Mouse (Mus musculus): ENCODE data around the gene Pax6. TPM values are rescaled to one million over a fixed set of nuclear protein-coding genes. Genes with fewer than 3 reads are reported as not detected.

The Pax6 gene
- polyA plus RNA-seq, 1 experiment from 2014 or later = 0.38 TPM

DNA sequence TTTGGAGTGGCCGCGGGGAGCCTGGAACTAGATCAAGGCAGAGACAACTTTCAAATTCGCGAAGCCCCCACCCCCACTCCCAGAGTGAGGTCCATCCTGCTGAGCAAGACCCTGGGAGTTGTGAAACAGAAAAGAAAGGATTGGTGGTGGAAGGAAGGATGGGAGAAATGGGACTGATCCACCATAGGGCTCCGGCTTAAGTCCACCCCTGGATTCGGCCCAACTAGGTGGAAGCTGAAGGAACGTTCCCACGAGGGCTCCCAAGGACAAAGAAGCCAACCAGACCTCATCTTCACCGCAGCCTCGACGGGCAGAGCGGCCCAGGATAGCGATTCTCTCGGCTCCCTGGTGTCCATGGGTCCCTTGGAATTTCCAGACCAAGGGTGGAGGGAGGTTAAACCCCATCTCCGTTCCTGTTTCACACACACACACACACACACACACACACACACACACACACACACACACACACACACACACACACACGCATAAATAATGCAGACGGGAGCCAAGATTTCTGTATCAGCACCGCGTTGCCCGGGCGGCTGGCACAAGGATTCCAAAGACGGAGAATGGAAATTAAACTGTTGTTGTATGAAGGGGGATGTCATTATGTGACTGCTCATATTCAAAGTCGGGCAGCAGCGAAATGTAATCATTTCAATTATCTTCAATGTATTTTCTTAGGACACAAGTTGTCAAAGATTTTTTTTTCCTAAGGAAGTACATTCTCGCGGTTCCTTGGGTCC is 7.7 kb upstream of the Pax6 start:
- under 1% methylated on average over 26 of the region's 26 CpGs for WGBS
- peaks cover 89% of the 10 kb centered on the region for H3K27me3 ChIP-seq (ENCODE audit: insufficient read depth, low read length)
- no peak overlapping the region for H3K9ac ChIP-seq (ENCODE audit: low read depth, low read length)
- no peaks in the 10 kb centered on the region for H3K9me3 ChIP-seq (replicated peaks; ENCODE audit: low read length)
- no peak for TF ChIP-seq CTCF (IDR thresholded peaks at IDR 0.05; ENCODE audit: low read depth)
- no peaks in the 10 kb centered on the region for H3K36me3 ChIP-seq (ENCODE audit: insufficient read depth, low read length)
- no peak for DNase-seq (ENCODE audit: low spot score)
- no peak overlapping the region for H3K27ac ChIP-seq
- H3K4me3 ChIP-seq (replicated peaks; ENCODE audit: low read depth, low read length) = no peak overlapping the region
- no peak overlapping the region for H3K4me2 ChIP-seq (ENCODE audit: low read length)
- peaks cover 4% of the 10 kb centered on the region; the same call in 1 of the 2 replicates for H3K4me1 ChIP-seq (replicated peaks; ENCODE audit: insufficient read depth, low read length)
- ATAC-seq (replicated peaks; ENCODE audit: low FRiP score, low read depth) = no peak

DNA sequence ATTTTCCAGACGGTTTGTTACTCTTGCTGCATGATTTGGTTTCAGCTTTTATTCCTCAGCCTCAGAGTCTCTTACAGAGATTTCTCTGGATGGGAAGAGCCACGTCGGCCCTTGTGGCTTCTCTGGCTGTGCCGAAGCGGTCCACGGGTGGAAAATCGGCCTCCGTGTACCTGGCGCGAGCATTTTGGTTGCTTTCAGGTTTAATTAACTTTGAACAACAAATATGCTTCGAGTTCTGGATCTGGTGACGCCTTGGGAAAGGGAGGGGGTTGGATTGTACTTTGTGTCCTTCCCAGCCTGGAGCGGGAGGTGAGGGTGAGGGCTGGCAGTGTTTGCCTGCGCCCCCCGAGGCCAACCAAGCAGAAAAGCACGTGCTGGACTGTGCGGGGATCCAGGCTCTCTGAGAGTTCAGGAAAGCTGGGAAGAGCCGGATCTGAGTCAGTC is 7.1 kb upstream of the Pax6 start:
- ATAC-seq (replicated peaks; ENCODE audit: low FRiP score, low read depth) (no peak), DNase-seq (ENCODE audit: low spot score) (no peak)
- Histone ChIP-seq H3K9ac (ENCODE audit: low read depth, low read length) (no peak overlapping the region), H3K27ac (no peak overlapping the region), H3K27me3 (ENCODE audit: insufficient read depth, low read length) (peaks cover 89% of the 10 kb centered on the region), H3K4me2 (ENCODE audit: low read length) (no peak overlapping the region), H3K36me3 (ENCODE audit: insufficient read depth, low read length) (no peaks in the 10 kb centered on the region), H3K4me3 (replicated peaks; ENCODE audit: low read depth, low read length) (no peak overlapping the region), H3K9me3 (replicated peaks; ENCODE audit: low read length) (no peaks in the 10 kb centered on the region), H3K4me1 (replicated peaks; ENCODE audit: insufficient read depth, low read length) (peaks cover 4% of the 10 kb centered on the region; the same call in 1 of the 2 replicates)
- TF ChIP-seq CTCF (IDR thresholded peaks at IDR 0.05; ENCODE audit: low read depth) = no peak
- under 1% methylated on average over 18 of the region's 18 CpGs for WGBS

GRCm38 (mm10) chr2:105662121-105662520 is 6.6 kb upstream of the Pax6 start:
- Histone ChIP-seq H3K9ac (ENCODE audit: low read depth, low read length) (no peak overlapping the region), H3K27ac (no peak overlapping the region), H3K4me2 (ENCODE audit: low read length) (no peak overlapping the region), H3K36me3 (ENCODE audit: insufficient read depth, low read length) (no peaks in the 10 kb centered on the region), H3K27me3 (ENCODE audit: insufficient read depth, low read length) (peaks cover 89% of the 10 kb centered on the region), H3K9me3 (replicated peaks; ENCODE audit: low read length) (no peaks in the 10 kb centered on the region), H3K4me3 (replicated peaks; ENCODE audit: low read depth, low read length) (no peak overlapping the region), H3K4me1 (replicated peaks; ENCODE audit: insufficient read depth, low read length) (peaks cover 4% of the 10 kb centered on the region; the same call in 1 of the 2 replicates)
- WGBS = 2% methylated on average over 16 of the region's 16 CpGs
- no peak for TF ChIP-seq CTCF (IDR thresholded peaks at IDR 0.05; ENCODE audit: low read depth)
- DNase-seq (ENCODE audit: low spot score) = no peak
- ATAC-seq (replicated peaks; ENCODE audit: low FRiP score, low read depth) = no peak

- Histone ChIP-seq H3K4me1 (replicated peaks; ENCODE audit: insufficient read depth, low read length) (peaks cover 4% of the 10 kb centered on the region; the same call in 1 of the 2 replicates), H3K27ac (no peak overlapping the region), H3K4me3 (replicated peaks; ENCODE audit: low read depth, low read length) (no peak overlapping the region), H3K9me3 (replicated peaks; ENCODE audit: low read length) (no peaks in the 10 kb centered on the region), H3K36me3 (ENCODE audit: insufficient read depth, low read length) (no peaks in the 10 kb centered on the region), H3K4me2 (ENCODE audit: low read length) (no peak overlapping the region), H3K9ac (ENCODE audit: low read depth, low read length) (no peak overlapping the region), H3K27me3 (ENCODE audit: insufficient read depth, low read length) (peaks cover 89% of the 10 kb centered on the region)
- no peak for TF ChIP-seq CTCF (IDR thresholded peaks at IDR 0.05; ENCODE audit: low read depth)
- DNase-seq (ENCODE audit: low spot score) (no peak), ATAC-seq (replicated peaks; ENCODE audit: low FRiP score, low read depth) (no peak)
- 4% methylated on average over 7 of the region's 7 CpGs for WGBS
These were observed 6.1 kb upstream of the Pax6 start for GRCm38 (mm10) chr2:105662606-105663005.

DNA sequence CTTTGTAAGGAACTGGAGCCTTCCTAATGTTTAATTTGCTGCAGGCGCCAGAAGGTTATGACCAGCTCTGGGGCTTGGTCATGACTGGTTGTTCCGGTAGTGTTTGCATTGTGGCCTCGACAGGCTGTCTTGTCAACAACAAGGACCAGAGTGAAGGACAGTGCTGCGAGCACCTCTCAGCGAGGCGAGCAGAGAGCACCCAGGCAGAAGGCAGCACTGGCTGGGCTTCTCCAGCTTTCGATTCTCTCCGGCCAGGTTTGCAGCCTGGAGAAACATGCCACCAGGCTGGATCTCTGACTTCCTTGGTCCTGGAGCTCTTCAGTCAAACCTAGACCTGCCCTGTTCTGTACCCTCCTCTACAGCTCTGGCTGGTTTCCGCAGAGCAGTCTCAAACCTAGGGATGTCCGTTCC is 5.6 kb upstream of the Pax6 start:
- no peak overlapping the region for H3K4me3 ChIP-seq (replicated peaks; ENCODE audit: low read depth, low read length)
- H3K36me3 ChIP-seq (ENCODE audit: insufficient read depth, low read length) = no peaks in the 10 kb centered on the region
- no peak overlapping the region for H3K4me2 ChIP-seq (ENCODE audit: low read length)
- no peaks in the 10 kb centered on the region for H3K9me3 ChIP-seq (replicated peaks; ENCODE audit: low read length)
- peak; percentile 12 for DNase-seq (ENCODE audit: low spot score)
- ATAC-seq (replicated peaks; ENCODE audit: low FRiP score, low read depth) = no peak
- H3K4me1 ChIP-seq (replicated peaks; ENCODE audit: insufficient read depth, low read length) = peaks cover 4% of the 10 kb centered on the region; the same call in 1 of the 2 replicates
- TF ChIP-seq CTCF (IDR thresholded peaks at IDR 0.05; ENCODE audit: low read depth) = no peak
- WGBS = 2% methylated on average over 10 of the region's 10 CpGs
- peaks cover 91% of the 10 kb centered on the region for H3K27me3 ChIP-seq (ENCODE audit: insufficient read depth, low read length)
- H3K9ac ChIP-seq (ENCODE audit: low read depth, low read length) = no peak overlapping the region
- H3K27ac ChIP-seq = no peak overlapping the region

DNA sequence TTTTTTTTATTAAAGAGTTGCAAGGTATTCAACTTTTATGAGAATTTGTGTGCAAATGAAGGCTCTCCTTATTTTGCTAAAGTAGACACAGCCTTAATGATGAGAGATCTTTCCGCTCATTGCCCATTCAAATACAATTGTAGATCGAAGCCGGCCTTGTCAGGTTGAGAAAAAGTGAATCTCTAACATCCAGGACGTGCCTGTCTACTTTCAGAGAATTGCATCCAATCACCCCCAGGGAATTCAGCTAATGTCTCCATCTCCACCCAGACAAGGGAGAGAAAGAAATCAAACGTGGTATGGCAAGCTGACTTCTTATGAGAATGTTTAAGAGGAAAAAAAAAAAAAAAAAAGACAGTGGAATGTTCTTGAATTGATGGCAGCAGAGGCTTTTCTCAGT is 3.7 kb upstream of the Pax6 start:
- Histone ChIP-seq H3K36me3 (ENCODE audit: insufficient read depth, low read length) (no peaks in the 10 kb centered on the region), H3K4me2 (ENCODE audit: low read length) (no peak overlapping the region), H3K4me3 (replicated peaks; ENCODE audit: low read depth, low read length) (no peak overlapping the region), H3K27me3 (ENCODE audit: insufficient read depth, low read length) (peaks cover 90% of the 10 kb centered on the region), H3K9me3 (replicated peaks; ENCODE audit: low read length) (no peaks in the 10 kb centered on the region), H3K9ac (ENCODE audit: low read depth, low read length) (no peak overlapping the region), H3K4me1 (replicated peaks; ENCODE audit: insufficient read depth, low read length) (peaks cover 2% of the 10 kb centered on the region), H3K27ac (no peak overlapping the region)
- DNase-seq (ENCODE audit: low spot score) = no peak
- 5% methylated on average over 5 of the region's 5 CpGs for WGBS
- TF ChIP-seq CTCF (IDR thresholded peaks at IDR 0.05; ENCODE audit: low read depth) = no peak
- no peak for ATAC-seq (replicated peaks; ENCODE audit: low FRiP score, low read depth)

Measured in kidney, postnatal 0 days (tissue).